Mouse (Mus musculus) ES-E14 (cell line): Measurements from ENCODE around the gene 1700020L24Rik. TPM values are rescaled to one million over a fixed set of nuclear protein-coding genes. Genes with fewer than 3 reads are reported as not detected.

Experiments used
- DNase-seq: peaks from one replicate; pipeline ENCODE4 v3.0.0-alpha.2; 2013; ENCODE audit warnings: low read depth, low spot score
- H3K27ac ChIP-seq: 2 replicates; pipeline ENCODE4 v1.5.1; 2012; ENCODE audit warnings: low read depth, mild to moderate bottlenecking, low read length, moderate library complexity, mixed read lengths; ENCODE audit not compliant: poor library complexity, insufficient read depth, severe bottlenecking
- H3K36me3 ChIP-seq: 2 replicates; pipeline ENCODE4 v1.6.1; 2012; ENCODE audit warnings: mild to moderate bottlenecking, low read length, moderate library complexity, mixed read lengths; ENCODE audit not compliant: control insufficient read depth, poor library complexity, insufficient read depth, severe bottlenecking
- H3K4me1 ChIP-seq, 2 experiments: fragments of 150-350 bp in 1 of 2; sonication (generic) in 1 of 2; 2 replicates each; pipeline ENCODE4 v1.6.1; 2012; ENCODE audit warnings: low read length in 2 of 2, mild to moderate bottlenecking in 1 of 2, mixed read lengths in 1 of 2; ENCODE audit not compliant: control insufficient read depth in 2 of 2, insufficient read depth in 2 of 2, poor library complexity in 1 of 2
- H3K4me3 ChIP-seq, 2 experiments: fragments of 150-350 bp in 1 of 2; sonication (generic) in 1 of 2; 2 replicates each; pipeline ENCODE4 v1.5.1; 2012; ENCODE audit warnings: low read length in 2 of 2, low read depth in 1 of 2, mild to moderate bottlenecking in 1 of 2, mixed read lengths in 1 of 2; ENCODE audit not compliant: insufficient read depth in 1 of 2, poor library complexity in 1 of 2, severe bottlenecking in 1 of 2
- H3K9ac ChIP-seq: 2 replicates; pipeline ENCODE4 v1.6.1; 2012; ENCODE audit warnings: low read depth, mild to moderate bottlenecking, low read length, mixed read lengths; ENCODE audit not compliant: poor library complexity, insufficient read depth, severe bottlenecking
- H3K9me3 ChIP-seq: fragments of 150-350 bp; sonication (generic); 2 replicates; pipeline ENCODE4 v1.6.1; 2012; ENCODE audit warnings: low read depth, mild to moderate bottlenecking, low read length; ENCODE audit not compliant: control insufficient read depth, insufficient read depth
- CHD2 ChIP-seq: IDR thresholded peaks from 2 replicates; pipeline ENCODE4 v1.6.1; 2014; ENCODE audit warnings: mild to moderate bottlenecking, low read depth, low read length, inconsistent platforms
- HCFC1 ChIP-seq: IDR thresholded peaks from 2 replicates; pipeline ENCODE4 v1.6.1; 2012; ENCODE audit warnings: low read length, inconsistent platforms, borderline replicate concordance; ENCODE audit not compliant: insufficient read depth
- MAFK ChIP-seq: IDR thresholded peaks from 2 replicates; pipeline ENCODE4 v1.6.1; 2014; ENCODE audit warnings: mild to moderate bottlenecking, low read depth, low read length, inconsistent platforms; ENCODE audit not compliant: insufficient read depth
- ZC3H11A ChIP-seq: IDR thresholded peaks from 2 replicates; pipeline ENCODE4 v1.6.1; 2012; ENCODE audit warnings: low read depth, mild to moderate bottlenecking, inconsistent platforms, low read length, borderline replicate concordance
- ZNF384 ChIP-seq: IDR thresholded peaks from 2 replicates; pipeline ENCODE4 v1.6.1; 2012; ENCODE audit warnings: low read depth, low read length, inconsistent platforms
- in situ Hi-C, 2 experiments: fragments of 600-800 bp; cut with MboI; formaldehyde crosslinking; loops; one replicate each; pipeline ENCODE4 v1.15.1; 2025; ENCODE audit warnings: low sequenced_read_pairs in 2 of 2, inconsistent platforms in 1 of 2; ENCODE audit not compliant: unreplicated experiment in 2 of 2
- total RNA-seq: library from RNA; depleted of rRNA; stranded (reverse); fragments of 300-350 nt; gene quantifications from 2 replicates; pipeline ENCODE4 v1.2.3, GENCODE M21; 2012

The 1700020L24Rik gene
- total RNA-seq, 1 experiment = 0.36 TPM

- in situ Hi-C loops = loop anchor here in 1 of 2 experiments (25.0 kb wide), 1 partner anchor 355 kb away; the partner anchor contains the start of gene Slfn2
- DNase-seq = no peak
- TF ChIP-seq MAFK = no peak
- TF ChIP-seq ZNF384 = no peak
- no peak for TF ChIP-seq HCFC1
- no peak for TF ChIP-seq CHD2
- no peak for TF ChIP-seq ZC3H11A
- no peaks in the 10 kb centered on the region for H3K9me3 ChIP-seq
- peaks cover 0 to 5% of the 10 kb centered on the region in 2 experiments; a peak in 1 of 4 replicates for H3K4me1 ChIP-seq
- no peak overlapping the region for H3K4me3 ChIP-seq
- no peaks in the 10 kb centered on the region for H3K36me3 ChIP-seq
- no peak overlapping the region for H3K9ac ChIP-seq
- no peak overlapping the region for H3K27ac ChIP-seq
These were observed 19.8 kb upstream of the 1700020L24Rik start for GRCm38 (mm10) chr11:83417708-83418107.

GRCm38 (mm10) chr11:83418566-83418965 lies 18.9 kb upstream of the 1700020L24Rik start:
- H3K9me3 ChIP-seq = no peaks in the 10 kb centered on the region
- H3K27ac ChIP-seq = no peak overlapping the region
- in situ Hi-C loops = loop anchor here in 1 of 2 experiments (25.0 kb wide), 1 partner anchor 356 kb away; the partner anchor contains the start of gene Slfn2
- peak overlapping the region; percentile 45; the same call in 1 of the 2 replicates for H3K9ac ChIP-seq
- H3K4me3 ChIP-seq = peak overlapping the region; percentile 18 to 51; a peak in 3 of 4 replicates
- TF ChIP-seq ZNF384 (no peak), MAFK (no peak), ZC3H11A (no peak), HCFC1 (no peak), CHD2 (no peak)
- DNase-seq = no peak
- H3K36me3 ChIP-seq = no peaks in the 10 kb centered on the region
- H3K4me1 ChIP-seq = peaks cover 0 to 5% of the 10 kb centered on the region in 2 experiments; a peak in 1 of 4 replicates

GRCm38 (mm10) chr11:83420338-83420737 lies 17.1 kb upstream of the 1700020L24Rik start:
- H3K9me3 ChIP-seq = no peaks in the 10 kb centered on the region
- no peak overlapping the region for H3K4me3 ChIP-seq
- H3K27ac ChIP-seq = no peak overlapping the region
- no peak for DNase-seq
- H3K4me1 ChIP-seq = peaks cover 0 to 5% of the 10 kb centered on the region in 2 experiments; a peak in 1 of 4 replicates
- H3K9ac ChIP-seq = no peak overlapping the region
- in situ Hi-C loops = loop anchor here (5.0 to 25.0 kb wide), 3 partner anchors 93 to 358 kb away; partner anchors contain the start of gene Slfn2 (in 1 of the 2)
- no peak for TF ChIP-seq MAFK
- TF ChIP-seq ZNF384 = no peak
- no peak for TF ChIP-seq ZC3H11A
- TF ChIP-seq CHD2 = no peak
- TF ChIP-seq HCFC1 = no peak
- H3K36me3 ChIP-seq = no peaks in the 10 kb centered on the region

- Histone ChIP-seq H3K36me3 (no peaks in the 10 kb centered on the region), H3K9me3 (no peaks in the 10 kb centered on the region), H3K27ac (no peak overlapping the region), H3K9ac (no peak overlapping the region), H3K4me3 (no peak overlapping the region), H3K4me1 (peaks cover 0 to 5% of the 10 kb centered on the region in 2 experiments; a peak in 1 of 4 replicates)
- in situ Hi-C loops = loop anchor here (5.0 to 25.0 kb wide), 3 partner anchors 94 to 359 kb away; partner anchors contain the start of gene Slfn2 (in 1 of the 2)
- TF ChIP-seq HCFC1 = no peak
- no peak for TF ChIP-seq CHD2
- no peak for TF ChIP-seq ZC3H11A
- no peak for TF ChIP-seq MAFK
- TF ChIP-seq ZNF384 = no peak
- peak; percentile 66 for DNase-seq
These were observed 16.2 kb upstream of the 1700020L24Rik start for GRCm38 (mm10) chr11:83421305-83421704.
